Mouse (Mus musculus) E14TG2a.4 (cell line): Measurements from ENCODE around the gene Slc35c2.
A peak's percentile ranks its signal among the peaks of the same experiment; 100 is the strongest.

Source experiments
- H3K27me3 ChIP-seq: 2 replicates; pipeline ENCODE4 v1.6.1; 2014; ENCODE audit warnings: low read length, control low read depth; ENCODE audit not compliant: insufficient read depth
- H3K36me3 ChIP-seq: 2 replicates; pipeline ENCODE4 v1.6.1; 2014; ENCODE audit warnings: low read length, control low read depth; ENCODE audit not compliant: insufficient read depth
- H3K4me1 ChIP-seq: replicated peaks from 2 replicates; pipeline ENCODE4 v1.6.1; 2014; ENCODE audit warnings: low read depth, low read length, control low read depth
- H3K4me3 ChIP-seq: replicated peaks from 2 replicates; pipeline ENCODE4 v1.5.1; 2014; ENCODE audit warnings: mild to moderate bottlenecking, low read length
- H3K9me3 ChIP-seq: 2 replicates; pipeline ENCODE4 v1.6.1; 2014; ENCODE audit warnings: low read length, control low read depth
- CTCF ChIP-seq: conservative IDR thresholded peaks from 2 replicates; pipeline ENCODE4 v1.5.1; 2014; ENCODE audit warnings: low read length
- NANOG ChIP-seq: IDR thresholded peaks from 2 replicates; pipeline ENCODE4 v1.6.1; 2014; ENCODE audit warnings: borderline replicate concordance, low read length, mixed read lengths
- POU5F1 ChIP-seq: IDR thresholded peaks from 2 replicates; pipeline ENCODE4 v1.6.1; 2014; ENCODE audit warnings: low read length, borderline replicate concordance

Slc35c2 gene

DNA sequence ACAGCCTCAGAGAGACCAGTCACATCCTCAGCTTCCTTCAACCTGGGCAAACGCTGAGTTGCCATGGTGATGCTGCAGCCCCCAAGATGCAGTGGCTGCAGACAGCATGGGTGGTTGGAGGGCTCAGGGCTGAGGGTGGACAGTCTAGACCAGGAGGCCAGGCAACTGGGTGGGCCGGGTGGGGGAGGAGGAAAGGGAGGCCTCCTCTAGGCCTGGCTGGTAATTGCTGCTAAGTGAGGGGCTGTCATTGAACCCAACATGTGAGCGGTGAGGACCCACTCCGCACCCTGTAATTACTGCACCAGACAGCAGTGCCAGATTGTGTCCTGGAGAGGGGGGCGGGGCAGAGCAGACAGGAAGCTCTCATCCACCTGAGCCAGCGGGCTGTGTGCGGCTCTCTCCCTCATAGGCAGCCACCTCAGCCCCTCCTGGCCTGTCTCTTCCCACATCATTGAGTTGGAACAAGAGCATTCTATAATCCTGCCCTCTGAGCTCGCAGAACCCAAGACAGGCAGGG lies 12.5 kb downstream of the Slc35c2 start:
- peaks cover 14% of the 10 kb centered on the region for H3K4me1 ChIP-seq
- H3K4me3 ChIP-seq, result no peak overlapping the region
- TF ChIP-seq NANOG, result no peak
- no peak for TF ChIP-seq POU5F1
- no peak for TF ChIP-seq CTCF

GRCm38 (mm10) chr2:165273589-165273988 lies 14.1 kb downstream of the Slc35c2 start:
- TF ChIP-seq CTCF, result no peak
- no peak for TF ChIP-seq NANOG
- no peak for TF ChIP-seq POU5F1
- H3K9me3 ChIP-seq, result no peaks in the 10 kb centered on the region
- H3K36me3 ChIP-seq, result peaks cover 24% of the 10 kb centered on the region
- H3K4me3 ChIP-seq, result no peak overlapping the region
- no peaks in the 10 kb centered on the region for H3K27me3 ChIP-seq
- peaks cover 14% of the 10 kb centered on the region for H3K4me1 ChIP-seq

More for the DNA sequence above, 12.5 kb downstream of the Slc35c2 start:
- Histone ChIP-seq H3K9me3 (no peaks in the 10 kb centered on the region), H3K27me3 (no peaks in the 10 kb centered on the region), H3K36me3 (peaks cover 39% of the 10 kb centered on the region)

GRCm38 (mm10) chr2:165271326-165271725 lies 16.3 kb downstream of the Slc35c2 start:
- H3K36me3 ChIP-seq, result peaks cover under 1% of the 10 kb centered on the region
- no peaks in the 10 kb centered on the region for H3K9me3 ChIP-seq
- no peak for TF ChIP-seq POU5F1
- TF ChIP-seq NANOG, result no peak
- TF ChIP-seq CTCF, result no peak
- peaks cover 7% of the 10 kb centered on the region for H3K27me3 ChIP-seq
- H3K4me1 ChIP-seq, result peaks cover 26% of the 10 kb centered on the region
- H3K4me3 ChIP-seq, result no peak overlapping the region

DNA sequence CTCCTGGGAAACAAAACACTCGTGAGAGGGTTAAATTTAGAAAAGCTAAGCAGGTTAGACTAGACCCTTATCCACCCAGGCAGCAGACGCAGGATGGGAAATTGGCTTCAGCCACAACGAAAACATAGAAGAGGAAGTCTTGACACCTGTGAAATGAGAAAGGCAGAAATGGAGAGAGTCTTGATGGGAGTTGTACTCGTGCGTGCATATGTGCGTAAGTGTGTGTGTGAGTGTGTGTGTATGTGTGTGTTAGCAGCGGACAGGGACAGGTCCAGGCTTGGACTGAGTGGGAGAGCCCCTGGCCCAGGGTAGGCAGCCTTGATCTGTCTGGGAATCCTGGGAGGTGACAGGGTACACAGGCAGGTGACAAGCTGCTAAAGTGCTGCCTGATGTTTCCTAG lies 16.8 kb downstream of the Slc35c2 start:
- TF ChIP-seq NANOG (no peak), CTCF (no peak)
- Histone ChIP-seq H3K4me1 (peaks cover 26% of the 10 kb centered on the region), H3K27me3 (peaks cover 10% of the 10 kb centered on the region), H3K36me3 (no peaks in the 10 kb centered on the region), H3K4me3 (no peak overlapping the region), H3K9me3 (no peaks in the 10 kb centered on the region)

- Histone ChIP-seq H3K36me3 (no peaks in the 10 kb centered on the region), H3K4me3 (0 out of 2 replicates have a peak overlapping the region, but pooled peaks have one; percentile 7), H3K9me3 (no peaks in the 10 kb centered on the region), H3K4me1 (peaks cover 29% of the 10 kb centered on the region), H3K27me3 (peaks cover 10% of the 10 kb centered on the region)
- TF ChIP-seq POU5F1, result no peak
- TF ChIP-seq NANOG, result no peak
- no peak for TF ChIP-seq CTCF
Measured at GRCm38 (mm10) chr2:165266739-165267138, 20.9 kb downstream of the Slc35c2 start.

- Histone ChIP-seq H3K36me3 (no peaks in the 10 kb centered on the region), H3K4me3 (no peak overlapping the region), H3K4me1 (peaks cover 29% of the 10 kb centered on the region), H3K9me3 (no peaks in the 10 kb centered on the region), H3K27me3 (peaks cover 10% of the 10 kb centered on the region)
- TF ChIP-seq NANOG, result no peak
- no peak for TF ChIP-seq POU5F1
- TF ChIP-seq CTCF, result no peak
Measured at GRCm38 (mm10) chr2:165263861-165264260, 23.8 kb downstream of the Slc35c2 start.

DNA sequence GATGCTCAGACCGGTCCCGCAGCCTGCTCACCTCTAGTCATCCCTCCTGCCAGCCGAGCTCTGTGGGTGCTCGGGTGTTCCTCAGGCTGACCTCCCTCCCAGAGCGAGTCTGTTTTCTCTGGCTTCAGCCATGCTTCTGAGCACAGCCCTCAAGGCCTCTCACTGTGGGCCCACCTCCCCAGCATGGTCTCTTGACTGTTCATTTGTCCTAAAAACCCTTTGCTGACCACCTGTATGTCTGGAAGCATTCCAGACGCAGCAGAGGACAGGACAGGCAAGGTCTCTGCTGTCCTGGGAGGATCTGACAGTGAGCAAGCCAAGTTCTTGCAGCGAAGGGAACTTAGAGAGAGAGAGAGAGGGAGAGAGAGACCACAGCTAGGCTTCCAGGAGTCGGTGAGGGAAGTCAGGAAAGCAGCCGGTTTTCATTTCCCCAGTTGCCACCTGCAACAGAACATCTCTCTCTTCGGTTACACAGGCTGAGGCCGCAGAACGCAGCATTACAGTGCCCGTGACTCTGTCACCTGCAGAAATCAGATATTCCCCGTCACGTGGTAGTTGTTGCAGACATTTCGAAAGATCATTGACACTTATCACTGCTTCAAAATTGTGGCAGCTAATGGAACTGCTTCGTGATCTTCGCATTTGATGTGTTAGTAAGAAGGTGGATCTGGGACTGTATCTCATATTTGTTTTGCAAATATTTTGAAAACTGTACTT lies 25.2 kb downstream of the Slc35c2 start:
- Histone ChIP-seq H3K4me1 (peaks cover 27% of the 10 kb centered on the region), H3K27me3 (peaks cover 17% of the 10 kb centered on the region), H3K36me3 (no peaks in the 10 kb centered on the region), H3K4me3 (no peak overlapping the region), H3K9me3 (no peaks in the 10 kb centered on the region)
- no peak for TF ChIP-seq CTCF
- TF ChIP-seq POU5F1, result no peak
- no peak for TF ChIP-seq NANOG

DNA sequence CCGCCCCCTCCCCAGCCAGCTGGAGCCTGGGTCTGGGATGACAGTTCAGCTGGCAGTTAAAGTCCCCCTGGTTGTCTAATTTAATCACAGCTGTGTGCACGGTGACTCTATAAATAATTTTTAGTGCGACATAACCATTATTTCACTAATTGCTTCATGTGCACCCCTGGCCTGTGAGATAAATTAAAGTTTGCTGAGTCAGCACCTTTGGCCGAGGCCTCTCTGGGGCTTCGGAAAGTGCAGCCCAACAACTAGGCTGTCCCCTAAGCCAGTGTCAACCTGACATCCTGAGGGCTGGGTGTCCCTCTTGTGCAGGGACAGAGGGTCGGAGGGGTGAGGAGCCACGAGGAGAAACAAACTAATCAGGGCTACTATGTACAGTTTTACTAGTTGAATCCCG lies 27.8 kb downstream of the Slc35c2 start:
- H3K9me3 ChIP-seq, result no peaks in the 10 kb centered on the region
- TF ChIP-seq NANOG (no peak), POU5F1 (no peak), CTCF (no peak)

GRCm38 (mm10) chr2:165258321-165258720 lies 29.3 kb downstream of the Slc35c2 start:
- H3K4me1 ChIP-seq, result peaks cover 18% of the 10 kb centered on the region
- H3K9me3 ChIP-seq, result no peaks in the 10 kb centered on the region
- TF ChIP-seq CTCF (no peak), NANOG (no peak), POU5F1 (no peak)
- H3K36me3 ChIP-seq, result no peaks in the 10 kb centered on the region
- H3K4me3 ChIP-seq, result no peak overlapping the region
- H3K27me3 ChIP-seq, result peaks cover 28% of the 10 kb centered on the region

More for the DNA sequence above, 27.8 kb downstream of the Slc35c2 start:
- peaks cover 15% of the 10 kb centered on the region for H3K4me1 ChIP-seq
- H3K27me3 ChIP-seq, result peaks cover 24% of the 10 kb centered on the region
- no peaks in the 10 kb centered on the region for H3K36me3 ChIP-seq
- no peak overlapping the region for H3K4me3 ChIP-seq
